Mouse (Mus musculus): ENCODE measurements around the gene Topors. TPM values are rescaled to one million over a fixed set of nuclear protein-coding genes. Genes with fewer than 3 reads are reported as not detected.

The Topors gene
- total RNA-seq, 2 experiments from 2014 or later, result 21.2 to 22.0 TPM

Other genes with a start within 250 kb of the Topors start
- 10 to 100 TPM; 42.6 to 43.5 TPM for gene Aco1, start 126.8 kb downstream of the Topors start, total RNA-seq (2021)
- 1 to 10 TPM; 6.9 to 7.4 TPM for gene Ddx58, start 30.0 kb downstream of the Topors start, total RNA-seq (2021)
- gene Smim27, start 271 bp downstream of the Topors start, total RNA-seq (2021), result 10 to 100 TPM; 37.0 to 37.9 TPM
- gene Ndufb6, start 9.6 kb upstream of the Topors start, total RNA-seq (2021), result 100 to 1,000 TPM; 396 to 411 TPM
- gene Tmem215, start 202.3 kb upstream of the Topors start, total RNA-seq (2021), result under 1 TPM; 0.14 to 0.24 TPM

All from heart, postnatal 4 days (tissue).